Mouse (Mus musculus) forebrain, postnatal 0 days (tissue): Measurements from ENCODE around the gene Zfp882. TPM values are rescaled to one million over a fixed set of nuclear protein-coding genes. Genes with fewer than 3 reads are reported as not detected.

Experiments
- ATAC-seq: fragments of 200-750 bp; cut with Nextera tagmentation; 2 replicates; pipeline ENCODE4 v1.8.0; 2017; ENCODE audit warnings: mild to moderate bottlenecking, moderate library complexity
- DNase-seq: peaks from one replicate; pipeline ENCODE4 v3.0.0-alpha.2; 2015
- H3K27ac ChIP-seq: fragments of 300-500 bp; sonication (generic); 2 replicates; pipeline ENCODE4 v1.5.1; 2014; ENCODE audit warnings: low read depth, mild to moderate bottlenecking, antibody characterized with exemption, low read length, moderate library complexity, mixed read lengths
- H3K27me3 ChIP-seq: fragments of 300-500 bp; sonication (generic); 2 replicates; pipeline ENCODE4 v1.6.1; 2014; ENCODE audit warnings: mild to moderate bottlenecking, low read length, mixed read lengths; ENCODE audit not compliant: insufficient read depth
- H3K36me3 ChIP-seq: fragments of 300-500 bp; sonication (generic); 2 replicates; pipeline ENCODE4 v1.6.1; 2014; ENCODE audit warnings: mild to moderate bottlenecking, moderate library complexity; ENCODE audit not compliant: insufficient read depth
- H3K4me1 ChIP-seq: fragments of 300-500 bp; sonication (generic); 2 replicates; pipeline ENCODE4 v1.6.1; 2014; ENCODE audit warnings: antibody characterized with exemption; ENCODE audit not compliant: insufficient read depth
- H3K4me2 ChIP-seq: fragments of 300-500 bp; sonication (generic); 2 replicates; pipeline ENCODE4 v1.6.1; 2014; ENCODE audit warnings: low read depth, mild to moderate bottlenecking, moderate library complexity
- H3K4me3 ChIP-seq: fragments of 300-500 bp; sonication (generic); 2 replicates; pipeline ENCODE4 v1.5.1; 2014; ENCODE audit warnings: low read depth, low read length, mixed read lengths
- H3K9ac ChIP-seq: fragments of 300-500 bp; sonication (generic); 2 replicates; pipeline ENCODE4 v1.6.1; 2014; ENCODE audit warnings: mild to moderate bottlenecking
- H3K9me3 ChIP-seq: fragments of 300-500 bp; sonication (generic); 2 replicates; pipeline ENCODE4 v1.6.1; 2016; ENCODE audit warnings: low read length
- CTCF ChIP-seq: sonication (generic); IDR thresholded peaks from 2 replicates; pipeline ENCODE4 v1.5.1; 2016; ENCODE audit warnings: antibody characterized with exemption, control low read depth, low read depth
- WGBS: fragments of 180-500 bp; shearing (Covaris S2); extraction: QIAGEN DNeasy Blood & Tissue Kit; methylation state at CpG from one replicate; pipeline ENCODE4 v1.1.7; 2014; 5-methylcytosine and 5-hydroxymethylcytosine counted together
- polyA plus RNA-seq: library from polyadenylated mRNA; unstranded; fragments of >200 nt; fragmentation: Nextera tagmentation; extraction: Ambion mirVana; gene quantifications from 2 replicates; pipeline ENCODE4 v1.2.1, GENCODE M21; 2015
- total RNA-seq: library from RNA; depleted of rRNA; stranded (reverse); fragments of >200 nt; gene quantifications from 2 replicates; pipeline ENCODE4 v1.2.3, GENCODE M21; 2014; rRNA removed

Zfp882 gene
- total and polyA plus RNA-seq, 2 experiments from 2014 or later = 7.8 to 18.5 TPM

- 97% methylated on average over 9 of the region's 9 CpGs for WGBS
- Histone ChIP-seq H3K27me3 (no peaks in the 10 kb centered on the region), H3K36me3 (no peaks in the 10 kb centered on the region), H3K4me2 (no peak overlapping the region), H3K4me1 (peaks cover 5% of the 10 kb centered on the region), H3K4me3 (no peak overlapping the region), H3K9me3 (peaks cover 4% of the 10 kb centered on the region; the same call in 1 of the 2 replicates), H3K27ac (no peak overlapping the region), H3K9ac (no peak overlapping the region)
- no peak for ATAC-seq
- TF ChIP-seq CTCF = no peak
- no peak for DNase-seq
These were observed 46.3 kb downstream of the Zfp882 start for GRCm38 (mm10) chr8:71954666-71955065.

GRCm38 (mm10) chr8:71960483-71960882 is 52.1 kb downstream of the Zfp882 start:
- no peak overlapping the region for H3K9ac ChIP-seq
- no peaks in the 10 kb centered on the region for H3K27me3 ChIP-seq
- H3K27ac ChIP-seq = no peak overlapping the region
- no peak for TF ChIP-seq CTCF
- DNase-seq (no peak), ATAC-seq (no peak)
- H3K4me3 ChIP-seq = no peak overlapping the region
- H3K4me1 ChIP-seq = no peaks in the 10 kb centered on the region
- no peak overlapping the region for H3K4me2 ChIP-seq
- no peaks in the 10 kb centered on the region for H3K9me3 ChIP-seq
- H3K36me3 ChIP-seq = peaks cover 9% of the 10 kb centered on the region; the same call in 1 of the 2 replicates

DNA sequence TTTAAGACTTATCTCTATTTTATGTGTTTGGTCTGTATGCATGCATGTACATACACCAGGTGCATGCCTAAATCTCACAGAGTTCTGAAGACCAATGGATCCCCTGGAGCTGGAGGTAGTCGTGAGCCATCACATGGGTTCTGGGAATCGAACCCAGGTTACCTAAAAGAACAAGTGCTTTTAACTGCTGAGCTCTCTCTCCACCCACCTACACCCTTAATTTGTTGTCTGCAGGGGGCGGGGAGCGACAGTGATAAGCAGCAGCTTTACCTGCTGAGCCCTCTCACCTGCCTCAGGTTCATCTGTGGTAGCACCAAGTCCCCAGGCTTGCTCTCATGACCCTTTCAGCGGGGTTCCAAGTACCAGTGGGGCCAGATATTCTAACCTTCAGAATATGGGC is 53.4 kb downstream of the Zfp882 start:
- DNase-seq (no peak), ATAC-seq (no peak)
- Histone ChIP-seq H3K27me3 (no peaks in the 10 kb centered on the region), H3K36me3 (peaks cover 19% of the 10 kb centered on the region), H3K27ac (no peak overlapping the region), H3K4me2 (no peak overlapping the region), H3K4me1 (no peaks in the 10 kb centered on the region), H3K4me3 (no peak overlapping the region), H3K9me3 (no peaks in the 10 kb centered on the region), H3K9ac (no peak overlapping the region)
- TF ChIP-seq CTCF = no peak
- WGBS = 94% methylated on average over 5 of the region's 5 CpGs

DNA sequence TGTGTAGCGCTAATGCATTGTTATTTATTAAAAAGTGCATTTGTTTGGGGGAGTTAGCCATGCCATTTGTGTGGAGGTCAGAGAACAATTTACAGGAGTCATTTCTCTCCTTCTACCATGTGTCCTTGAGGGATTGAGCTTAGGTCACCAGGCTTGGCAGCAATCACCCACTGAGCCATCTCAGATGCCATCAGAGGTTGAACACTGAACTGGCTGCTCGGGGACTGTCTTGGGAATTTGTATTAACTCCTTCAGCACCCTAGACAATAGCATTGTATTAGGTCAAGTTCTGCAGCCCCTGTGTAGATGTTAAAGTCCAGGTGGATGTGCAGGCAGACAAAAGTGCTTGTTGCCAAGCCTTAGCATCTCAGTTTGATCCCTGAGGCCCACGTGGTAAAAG is 55.6 kb downstream of the Zfp882 start:
- no peak overlapping the region for H3K9ac ChIP-seq
- no peaks in the 10 kb centered on the region for H3K4me1 ChIP-seq
- no peak overlapping the region for H3K27ac ChIP-seq
- WGBS = 90% methylated on average over 3 of the region's 3 CpGs
- peaks cover 32% of the 10 kb centered on the region for H3K36me3 ChIP-seq
- no peaks in the 10 kb centered on the region for H3K9me3 ChIP-seq
- ATAC-seq = no peak
- no peak for DNase-seq
- no peak overlapping the region for H3K4me3 ChIP-seq
- no peak overlapping the region for H3K4me2 ChIP-seq
- TF ChIP-seq CTCF = no peak
- H3K27me3 ChIP-seq = no peaks in the 10 kb centered on the region

- WGBS = 99% methylated on average over 2 of the region's 2 CpGs
- ATAC-seq (no peak), DNase-seq (no peak)
- Histone ChIP-seq H3K27ac (no peak overlapping the region), H3K4me1 (no peaks in the 10 kb centered on the region), H3K27me3 (no peaks in the 10 kb centered on the region), H3K9me3 (no peaks in the 10 kb centered on the region), H3K4me3 (no peak overlapping the region), H3K9ac (no peak overlapping the region), H3K36me3 (peaks cover 32% of the 10 kb centered on the region), H3K4me2 (no peak overlapping the region)
- TF ChIP-seq CTCF = no peak
These were observed 56.8 kb downstream of the Zfp882 start for GRCm38 (mm10) chr8:71965166-71965565.

Other genes starting within 250 kb of the Zfp882 start
- 84.8 and 89.2 TPM in 2 replicates for gene Unc13a, start 236.9 kb upstream of the Zfp882 start, total RNA-seq
- gene Unc13a, start 236.9 kb upstream of the Zfp882 start, polyA plus RNA-seq = 14.2 and 18.8 TPM in 2 replicates
- gene Jak3, start 232.3 kb upstream of the Zfp882 start, total RNA-seq = 5.2 and 7.3 TPM in 2 replicates
- gene Jak3, start 232.3 kb upstream of the Zfp882 start, polyA plus RNA-seq = 2.8 and 4.4 TPM in 2 replicates
- 1.6 and 1.8 TPM in 2 replicates for gene Insl3, start 219.4 kb upstream of the Zfp882 start, total RNA-seq
- 0.36 and 1.4 TPM in 2 replicates for gene Insl3, start 219.4 kb upstream of the Zfp882 start, polyA plus RNA-seq
- gene B3gnt3, start 206.8 kb upstream of the Zfp882 start, total RNA-seq = 0.24 and 0.92 TPM in 2 replicates
- 0.44 and 0.49 TPM in 2 replicates for gene B3gnt3, start 206.8 kb upstream of the Zfp882 start, polyA plus RNA-seq
- gene Fcho1, start 182.9 kb upstream of the Zfp882 start, total RNA-seq = 97.2 and 101 TPM in 2 replicates
- 62.4 and 68.7 TPM in 2 replicates for gene Fcho1, start 182.9 kb upstream of the Zfp882 start, polyA plus RNA-seq
- 11.2 and 11.9 TPM in 2 replicates for gene Zfp709, start 26.6 kb upstream of the Zfp882 start, total RNA-seq
- 5.1 and 5.2 TPM in 2 replicates for gene Zfp709, start 26.6 kb upstream of the Zfp882 start, polyA plus RNA-seq
- 33.3 and 34.4 TPM in 2 replicates for gene Zfp617, start within 50 bp of the Zfp882 start, total RNA-seq
- 11.5 and 19.5 TPM in 2 replicates for gene Zfp617, start within 50 bp of the Zfp882 start, polyA plus RNA-seq
- 28.8 and 29.4 TPM in 2 replicates for gene Zfp961, start 42.4 kb downstream of the Zfp882 start, total RNA-seq
- gene Zfp961, start 42.4 kb downstream of the Zfp882 start, polyA plus RNA-seq = 11.1 and 14.5 TPM in 2 replicates
- 0.77 TPM in 1 of 2 replicates, not detected in the other for gene Cyp4f18, start 101.0 kb downstream of the Zfp882 start, total RNA-seq
- gene Cyp4f18, start 101.0 kb downstream of the Zfp882 start, polyA plus RNA-seq = 0.44 and 0.52 TPM in 2 replicates
- not detected in 2 replicates for gene Olfr372, start 132.6 kb downstream of the Zfp882 start, total RNA-seq
- not detected in 2 replicates for gene Olfr372, start 132.6 kb downstream of the Zfp882 start, polyA plus RNA-seq
- gene Olfr373, start 174.6 kb downstream of the Zfp882 start, total RNA-seq = not detected in 2 replicates
- not detected in 2 replicates for gene Olfr373, start 174.6 kb downstream of the Zfp882 start, polyA plus RNA-seq
- not detected in 2 replicates for gene Olfr374, start 198.4 kb downstream of the Zfp882 start, total RNA-seq
- gene Olfr374, start 198.4 kb downstream of the Zfp882 start, polyA plus RNA-seq = not detected in 2 replicates
- 139 and 141 TPM in 2 replicates for gene Tpm4, start 226.4 kb downstream of the Zfp882 start, total RNA-seq
- 118 and 120 TPM in 2 replicates for gene Tpm4, start 226.4 kb downstream of the Zfp882 start, polyA plus RNA-seq